Mouse (Mus musculus) liver, postnatal 0 days (tissue): Measurements from ENCODE around the gene Zfp692. TPM values are rescaled to one million over a fixed set of nuclear protein-coding genes. Genes with fewer than 3 reads are reported as not detected.

Experiments
- ATAC-seq: fragments of 200-750 bp; cut with Nextera tagmentation; 2 replicates; pipeline ENCODE4 v1.8.0; 2017; ENCODE audit warnings: mild to moderate bottlenecking, moderate library complexity
- DNase-seq: peaks from one replicate; pipeline ENCODE4 v3.0.0-alpha.2; 2016
- H3K27ac ChIP-seq: fragments of 300-500 bp; sonication (generic); 2 replicates; pipeline ENCODE4 v1.5.1; 2014; ENCODE audit warnings: antibody characterized with exemption, moderate library complexity, mild to moderate bottlenecking, low read depth
- H3K27me3 ChIP-seq: fragments of 300-500 bp; sonication (generic); 2 replicates; pipeline ENCODE4 v1.6.1; 2014; ENCODE audit warnings: low read length, control low read depth, mixed read lengths; ENCODE audit not compliant: insufficient read depth
- H3K36me3 ChIP-seq: fragments of 300-500 bp; sonication (generic); replicated peaks from 2 replicates; pipeline ENCODE4 v1.6.1; 2014; ENCODE audit warnings: mild to moderate bottlenecking, control low read depth, low read length, moderate library complexity, mixed read lengths; ENCODE audit not compliant: insufficient read depth
- H3K4me1 ChIP-seq: fragments of 300-500 bp; sonication (generic); 2 replicates; pipeline ENCODE4 v1.6.1; 2014; ENCODE audit warnings: antibody characterized with exemption, mild to moderate bottlenecking, control low read depth; ENCODE audit not compliant: insufficient read depth
- H3K4me2 ChIP-seq: fragments of 300-500 bp; sonication (generic); 2 replicates; pipeline ENCODE4 v1.6.1; 2014; ENCODE audit warnings: low read depth, mild to moderate bottlenecking, low read length, moderate library complexity, mixed read lengths
- H3K4me3 ChIP-seq: fragments of 300-500 bp; sonication (generic); 2 replicates; pipeline ENCODE4 v1.5.1; 2014; ENCODE audit warnings: low read depth, low read length
- H3K9ac ChIP-seq: fragments of 300-500 bp; sonication (generic); replicated peaks from 2 replicates; pipeline ENCODE4 v1.6.1; 2014; ENCODE audit warnings: mild to moderate bottlenecking, moderate library complexity
- H3K9me3 ChIP-seq: fragments of 300-500 bp; sonication (generic); 2 replicates; pipeline ENCODE4 v1.6.1; 2016; ENCODE audit warnings: mild to moderate bottlenecking, control low read depth, low read length, mixed read lengths
- CTCF ChIP-seq: sonication (generic); IDR thresholded peaks from 2 replicates; pipeline ENCODE4 v1.5.1; 2016; ENCODE audit warnings: antibody characterized with exemption, low read depth
- EP300 ChIP-seq: IDR thresholded peaks from 2 replicates; pipeline ENCODE4 v1.6.1; 2016; ENCODE audit warnings: antibody characterized with exemption, low read depth, mild to moderate bottlenecking
- WGBS: fragments of 180-500 bp; shearing (Covaris S2); extraction: QIAGEN DNeasy Blood & Tissue Kit; methylation state at CpG from one replicate; pipeline ENCODE4 v1.1.7; 2014; ENCODE audit not compliant: insufficient replicate concordance; 5-methylcytosine and 5-hydroxymethylcytosine counted together
- polyA plus RNA-seq: library from polyadenylated mRNA; unstranded; fragments of >200 nt; fragmentation: Nextera tagmentation; extraction: Ambion mirVana; gene quantifications from 2 replicates; pipeline ENCODE4 v1.2.1, GENCODE M21; 2015

Zfp692 gene
- polyA plus RNA-seq, 1 experiment from 2014 or later: 4.0 TPM

GRCm38 (mm10) chr11:58268285-58268684 lies 38.6 kb upstream of the Zfp692 start:
- no peak overlapping the region for H3K27ac ChIP-seq
- no peak overlapping the region for H3K9ac ChIP-seq
- H3K36me3 ChIP-seq: no peaks in the 10 kb centered on the region
- TF ChIP-seq EP300 (no peak), CTCF (0 out of 2 replicates have a peak, but pooled peaks have one; percentile 4)
- ATAC-seq (peak; percentile 85), DNase-seq (no peak)
- no peak overlapping the region for H3K4me3 ChIP-seq
- 65% methylated on average over 3 of the region's 3 CpGs for WGBS
- no peaks in the 10 kb centered on the region for H3K4me1 ChIP-seq
- no peaks in the 10 kb centered on the region for H3K9me3 ChIP-seq
- no peaks in the 10 kb centered on the region for H3K27me3 ChIP-seq
- H3K4me2 ChIP-seq: no peak overlapping the region

- H3K9me3 ChIP-seq: no peaks in the 10 kb centered on the region
- WGBS: 35% methylated on average over 2 of the region's 2 CpGs
- peak within 1 kb of the TSS; percentile 38; the same call in 1 of the 2 replicates for H3K4me2 ChIP-seq
- H3K36me3 ChIP-seq: no peaks in the 10 kb centered on the region
- peaks cover 5% of the 10 kb centered on the region for H3K4me1 ChIP-seq
- peak within 1 kb of the TSS; percentile 32 for H3K4me3 ChIP-seq
- ATAC-seq (peak; percentile 91), DNase-seq (peak; percentile 68)
- no peaks in the 10 kb centered on the region for H3K27me3 ChIP-seq
- H3K27ac ChIP-seq: peak within 1 kb of the TSS; percentile 60; the same call in 1 of the 2 replicates
- 0 out of 2 replicates have a peak within 1 kb of the TSS, but pooled peaks have one; percentile 5 for H3K9ac ChIP-seq
- TF ChIP-seq EP300: no peak
- no peak for TF ChIP-seq CTCF
These were observed 32.3 kb upstream of the Zfp692 start, which contains the start of gene 4930438A08Rik for GRCm38 (mm10) chr11:58274572-58274971. TSS of gene 4930438A08Rik (plus strand) at chr11:58274799.

- ATAC-seq: no peak
- Histone ChIP-seq H3K9me3 (no peaks in the 10 kb centered on the region), H3K9ac (no peak overlapping the region), H3K4me3 (peak overlapping the region; percentile 8), H3K36me3 (no peaks in the 10 kb centered on the region), H3K4me1 (peaks cover 5% of the 10 kb centered on the region), H3K27ac (no peak overlapping the region), H3K4me2 (peak overlapping the region; percentile 15; the same call in 1 of the 2 replicates), H3K27me3 (no peaks in the 10 kb centered on the region)
- DNase-seq: no peak
- TF ChIP-seq CTCF (no peak), EP300 (no peak)
- WGBS: 15% methylated on average over 4 of the region's 4 CpGs
These were observed 31.1 kb upstream of the Zfp692 start for GRCm38 (mm10) chr11:58275756-58276155.

- Histone ChIP-seq H3K9me3 (no peaks in the 10 kb centered on the region), H3K4me3 (no peak overlapping the region), H3K36me3 (no peaks in the 10 kb centered on the region), H3K27me3 (no peaks in the 10 kb centered on the region), H3K27ac (no peak overlapping the region), H3K9ac (no peak overlapping the region), H3K4me1 (no peaks in the 10 kb centered on the region), H3K4me2 (0 out of 2 replicates have a peak overlapping the region, but pooled peaks have one; percentile 26)
- 69% methylated on average over 13 of the region's 13 CpGs for WGBS
- TF ChIP-seq EP300 (no peak), CTCF (no peak)
- ATAC-seq (no peak), DNase-seq (no peak)
These were observed 24.8 kb upstream of the Zfp692 start for GRCm38 (mm10) chr11:58281970-58282496.

GRCm38 (mm10) chr11:58282518-58282917 lies 24.4 kb upstream of the Zfp692 start:
- Histone ChIP-seq H3K9me3 (no peaks in the 10 kb centered on the region), H3K27me3 (no peaks in the 10 kb centered on the region), H3K27ac (no peak overlapping the region), H3K9ac (no peak overlapping the region), H3K4me3 (no peak overlapping the region), H3K36me3 (no peaks in the 10 kb centered on the region), H3K4me2 (no peak overlapping the region), H3K4me1 (no peaks in the 10 kb centered on the region)
- no peak for TF ChIP-seq CTCF
- TF ChIP-seq EP300: no peak
- DNase-seq (no peak), ATAC-seq (no peak)
- 59% methylated on average over 5 of the region's 5 CpGs for WGBS

- no peak overlapping the region for H3K27ac ChIP-seq
- H3K9ac ChIP-seq: no peak overlapping the region; the same call in 1 of the 2 replicates
- TF ChIP-seq EP300 (no peak), CTCF (no peak)
- no peaks in the 10 kb centered on the region for H3K9me3 ChIP-seq
- DNase-seq (no peak), ATAC-seq (no peak)
- H3K27me3 ChIP-seq: no peaks in the 10 kb centered on the region
- H3K4me2 ChIP-seq: no peak overlapping the region
- H3K4me3 ChIP-seq: no peak overlapping the region
- no peaks in the 10 kb centered on the region for H3K36me3 ChIP-seq
- WGBS: 37% methylated on average over 9 of the region's 9 CpGs
- H3K4me1 ChIP-seq: no peaks in the 10 kb centered on the region
These were observed 16.7 kb upstream of the Zfp692 start for GRCm38 (mm10) chr11:58289992-58290682.
